Mouse (Mus musculus): ENCODE measurements around the gene Lyrm1. TPM values are rescaled to one million over a fixed set of nuclear protein-coding genes. Genes with fewer than 3 reads are reported as not detected.

Lyrm1 gene
- total RNA-seq, 1 experiment from 2014 or later: 4.8 TPM

- ATAC-seq (ENCODE audit: extremely low read depth, insufficient number of reproducible peaks, low FRiP score, poor library complexity, severe bottlenecking): no peak
Measured at GRCm38 (mm10) chr7:119880345-119880744, 15.3 kb upstream of the Lyrm1 start.

GRCm38 (mm10) chr7:119881229-119881628 is 14.4 kb upstream of the Lyrm1 start:
- ATAC-seq (ENCODE audit: extremely low read depth, insufficient number of reproducible peaks, low FRiP score, poor library complexity, severe bottlenecking): no peak

GRCm38 (mm10) chr7:119887887-119888286 is 7.8 kb upstream of the Lyrm1 start:
- ATAC-seq (ENCODE audit: extremely low read depth, insufficient number of reproducible peaks, low FRiP score, poor library complexity, severe bottlenecking): no peak

GRCm38 (mm10) chr7:119892198-119892597 is 3.5 kb upstream of the Lyrm1 start:
- ATAC-seq (ENCODE audit: extremely low read depth, insufficient number of reproducible peaks, low FRiP score, poor library complexity, severe bottlenecking): no peak

- ATAC-seq (ENCODE audit: extremely low read depth, insufficient number of reproducible peaks, low FRiP score, poor library complexity, severe bottlenecking): no peak
Measured at GRCm38 (mm10) chr7:119892742-119893141, 2.9 kb upstream of the Lyrm1 start.

GRCm38 (mm10) chr7:119894818-119895544 is 680 bp upstream of the Lyrm1 start:
- ATAC-seq (ENCODE audit: extremely low read depth, insufficient number of reproducible peaks, low FRiP score, poor library complexity, severe bottlenecking): no peak

GRCm38 (mm10) chr7:119897521-119898109 is 2.0 kb downstream of the Lyrm1 start:
- no peak for ATAC-seq (ENCODE audit: extremely low read depth, insufficient number of reproducible peaks, low FRiP score, poor library complexity, severe bottlenecking)

GRCm38 (mm10) chr7:119898247-119898856 is 2.7 kb downstream of the Lyrm1 start:
- no peak for ATAC-seq (ENCODE audit: extremely low read depth, insufficient number of reproducible peaks, low FRiP score, poor library complexity, severe bottlenecking)

GRCm38 (mm10) chr7:119899386-119900057 is 3.9 kb downstream of the Lyrm1 start:
- no peak for ATAC-seq (ENCODE audit: extremely low read depth, insufficient number of reproducible peaks, low FRiP score, poor library complexity, severe bottlenecking)

GRCm38 (mm10) chr7:119906523-119907215 is 11.0 kb downstream of the Lyrm1 start:
- ATAC-seq (ENCODE audit: extremely low read depth, insufficient number of reproducible peaks, low FRiP score, poor library complexity, severe bottlenecking): no peak

- no peak for ATAC-seq (ENCODE audit: extremely low read depth, insufficient number of reproducible peaks, low FRiP score, poor library complexity, severe bottlenecking)
Measured at GRCm38 (mm10) chr7:119911727-119912126, 16.1 kb downstream of the Lyrm1 start.

- no peak for ATAC-seq (ENCODE audit: extremely low read depth, insufficient number of reproducible peaks, low FRiP score, poor library complexity, severe bottlenecking)
Measured at GRCm38 (mm10) chr7:119920457-119920856, 24.8 kb downstream of the Lyrm1 start.

GRCm38 (mm10) chr7:119921054-119921453 is 25.4 kb downstream of the Lyrm1 start:
- ATAC-seq (ENCODE audit: extremely low read depth, insufficient number of reproducible peaks, low FRiP score, poor library complexity, severe bottlenecking): no peak

GRCm38 (mm10) chr7:119928783-119929440 is 33.3 kb downstream of the Lyrm1 start:
- no peak for ATAC-seq (ENCODE audit: extremely low read depth, insufficient number of reproducible peaks, low FRiP score, poor library complexity, severe bottlenecking)

GRCm38 (mm10) chr7:119936321-119936720 is 40.7 kb downstream of the Lyrm1 start:
- ATAC-seq (ENCODE audit: extremely low read depth, insufficient number of reproducible peaks, low FRiP score, poor library complexity, severe bottlenecking): no peak

GRCm38 (mm10) chr7:119937036-119937435 is 41.4 kb downstream of the Lyrm1 start:
- ATAC-seq (ENCODE audit: extremely low read depth, insufficient number of reproducible peaks, low FRiP score, poor library complexity, severe bottlenecking): no peak

GRCm38 (mm10) chr7:119941569-119941968 is 45.9 kb downstream of the Lyrm1 start:
- no peak for ATAC-seq (ENCODE audit: extremely low read depth, insufficient number of reproducible peaks, low FRiP score, poor library complexity, severe bottlenecking)

- ATAC-seq (ENCODE audit: extremely low read depth, insufficient number of reproducible peaks, low FRiP score, poor library complexity, severe bottlenecking): no peak
Measured at GRCm38 (mm10) chr7:119954047-119954446, 58.4 kb downstream of the Lyrm1 start.

GRCm38 (mm10) chr7:119957421-119957820 is 61.8 kb downstream of the Lyrm1 start:
- no peak for ATAC-seq (ENCODE audit: extremely low read depth, insufficient number of reproducible peaks, low FRiP score, poor library complexity, severe bottlenecking)
